Mouse (Mus musculus) lung, postnatal 0 days (tissue): ENCODE data around the gene Prkcq.

Experiments
- CTCF ChIP-seq: IDR thresholded peaks from 2 replicates; pipeline ENCODE4 v1.5.1; 2016; ENCODE audit warnings: antibody characterized with exemption, mild to moderate bottlenecking
- EP300 ChIP-seq: IDR thresholded peaks from 2 replicates; pipeline ENCODE4 v1.6.1; 2016; ENCODE audit warnings: antibody characterized with exemption, mild to moderate bottlenecking, control low read depth

DNA sequence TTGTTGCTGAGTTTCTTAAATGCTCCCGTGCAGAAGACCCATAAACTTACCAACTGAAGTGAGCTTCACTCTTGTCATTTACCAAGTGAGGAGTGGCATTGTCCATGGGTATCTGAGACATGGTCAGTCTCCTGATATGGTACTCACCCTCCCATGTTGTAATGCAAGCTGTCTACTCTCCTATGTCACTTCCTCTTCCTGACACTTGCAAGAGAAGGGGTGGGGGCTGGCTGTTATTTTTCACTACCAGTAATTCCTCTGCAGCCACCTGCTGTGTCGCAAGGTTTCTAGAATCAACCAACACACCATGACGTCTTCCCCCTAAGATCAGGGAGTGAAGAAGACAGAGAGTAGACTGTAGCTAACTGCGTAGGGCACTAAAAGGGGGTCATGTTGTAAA is 160.6 kb downstream of the Prkcq start:
- TF ChIP-seq CTCF, result no peak
- no peak for TF ChIP-seq EP300
